Mouse (Mus musculus): Measurements from ENCODE around the gene H2-DMb2.

H2-DMb2 gene

DNA sequence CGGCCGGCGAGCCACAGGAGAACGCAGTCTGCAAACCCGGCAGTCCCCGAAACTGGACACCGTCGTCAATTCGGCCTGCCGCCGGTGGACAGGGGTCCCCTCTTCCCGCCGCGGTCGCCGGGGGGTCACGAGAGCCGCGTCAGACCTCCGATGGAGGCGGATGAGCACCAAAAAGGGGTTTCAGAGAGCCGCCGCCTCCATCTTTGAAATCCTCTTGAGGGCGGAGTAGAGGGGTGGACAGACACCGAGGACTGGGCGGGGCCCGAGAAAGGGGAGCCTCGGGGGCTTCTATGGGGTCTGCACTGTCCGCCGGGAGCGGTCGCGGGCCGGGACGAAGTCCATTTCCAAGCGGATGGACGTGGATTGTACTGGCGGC, 24.2 kb upstream of the H2-DMb2 start:
- DNase-seq (ENCODE audit: low read depth): no peak

GRCm38 (mm10) chr17:34119249-34120179, 23.6 kb upstream of the H2-DMb2 start, which contains the start of gene H2-DMa:
TSS of gene H2-DMa (plus strand) at chr17:34119541.
- peak; percentile 99 for DNase-seq (ENCODE audit: low read depth)

DNA sequence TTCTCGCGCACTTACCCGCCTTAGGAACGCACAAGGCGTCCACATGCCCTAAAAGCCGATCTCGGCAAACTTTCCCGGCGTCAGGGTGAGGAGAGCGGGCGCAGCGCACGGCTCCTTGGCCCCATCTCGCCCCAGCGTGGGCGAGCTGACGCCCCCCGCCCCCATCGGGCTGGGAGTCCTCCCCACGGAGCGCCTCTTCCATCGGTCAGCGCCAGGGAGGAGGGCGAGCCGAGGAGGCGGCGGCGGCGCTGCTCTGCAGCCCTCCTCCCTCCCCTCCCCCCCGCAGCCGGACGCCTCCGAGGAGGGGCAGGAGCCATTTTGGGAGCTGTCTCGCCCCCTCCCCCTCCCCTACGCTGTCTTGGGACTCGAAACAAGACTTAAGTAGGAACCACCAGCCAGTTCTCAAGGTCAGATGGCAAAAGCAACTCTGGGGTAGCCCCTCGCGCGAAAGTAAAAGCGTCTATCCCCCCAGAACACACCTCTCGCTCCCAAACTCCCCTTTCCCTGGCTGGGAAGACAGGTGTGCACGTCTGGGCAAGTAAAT, 22.9 kb upstream of the H2-DMb2 start:
- DNase-seq (ENCODE audit: low read depth): peak; percentile 86

- DNase-seq (ENCODE audit: low read depth): peak; percentile 91
Observed at GRCm38 (mm10) chr17:34120814-34121171, 22.3 kb upstream of the H2-DMb2 start.

GRCm38 (mm10) chr17:34121172-34121878, 21.8 kb upstream of the H2-DMb2 start:
- peak; percentile 80 for DNase-seq (ENCODE audit: low read depth)

DNA sequence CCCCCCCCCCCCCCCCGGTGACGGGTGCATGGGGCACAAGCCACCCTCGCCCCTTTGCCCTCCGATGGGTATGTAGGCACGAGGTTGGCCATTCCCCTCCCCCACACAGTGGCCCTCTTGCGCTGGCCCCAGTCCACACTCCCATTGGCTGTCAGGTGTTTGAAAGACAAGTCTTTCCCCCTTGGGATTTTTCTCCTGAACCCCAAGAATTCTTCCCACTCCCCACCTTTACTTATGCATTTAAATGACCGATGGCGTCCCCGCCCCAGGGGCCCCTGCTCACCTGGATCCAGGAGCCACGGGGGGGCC, 21.3 kb upstream of the H2-DMb2 start:
- DNase-seq (ENCODE audit: low read depth): no peak

DNA sequence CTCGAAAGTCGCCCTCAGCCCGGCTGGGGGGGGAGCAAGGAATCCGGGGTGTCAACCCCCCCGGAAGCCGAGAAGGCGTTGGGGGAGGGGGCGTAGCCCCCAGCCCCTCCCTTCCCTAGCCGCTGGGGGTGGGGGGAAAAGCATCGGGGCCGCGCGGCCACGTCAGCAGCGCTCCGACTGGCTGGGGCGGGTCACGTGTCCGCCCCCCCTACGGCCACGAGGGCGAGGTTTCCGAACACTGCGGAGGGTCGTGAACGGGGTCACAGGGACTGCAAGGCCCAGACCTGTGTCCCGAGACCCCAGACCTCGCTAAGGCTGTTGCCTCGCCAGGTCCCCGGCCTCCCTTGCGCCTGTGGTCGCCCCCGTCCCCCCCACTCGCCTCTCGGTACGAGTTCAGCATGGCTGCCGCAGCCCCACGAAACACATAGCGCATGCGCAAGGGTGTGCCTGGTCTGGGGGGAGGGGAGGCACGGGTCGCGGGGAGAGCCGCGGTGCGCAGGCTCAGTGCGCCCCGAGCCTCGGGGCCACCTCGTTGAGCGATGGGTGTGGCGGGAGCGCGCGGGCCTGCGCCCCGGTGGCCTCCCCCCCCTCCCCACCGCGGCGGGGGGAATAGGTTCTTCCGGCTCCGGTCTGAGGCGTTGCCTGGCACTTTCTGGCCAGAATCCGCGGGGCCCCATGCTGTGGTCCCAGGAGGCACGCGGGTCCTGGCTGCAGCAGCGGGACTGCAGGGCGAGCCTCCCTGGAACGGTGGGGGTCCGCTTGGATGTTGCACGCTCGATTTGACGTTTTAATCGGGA, 20.7 kb upstream of the H2-DMb2 start, which contains the start of gene Brd2:
TSS of gene Brd2 (minus strand) at position 447 of the 797 bp plus-strand sequence.
- DNase-seq (ENCODE audit: low read depth): peak; percentile 98

- DNase-seq (ENCODE audit: low read depth): peak; percentile 62
Observed at GRCm38 (mm10) chr17:34123111-34123510, 20.0 kb upstream of the H2-DMb2 start.

DNA sequence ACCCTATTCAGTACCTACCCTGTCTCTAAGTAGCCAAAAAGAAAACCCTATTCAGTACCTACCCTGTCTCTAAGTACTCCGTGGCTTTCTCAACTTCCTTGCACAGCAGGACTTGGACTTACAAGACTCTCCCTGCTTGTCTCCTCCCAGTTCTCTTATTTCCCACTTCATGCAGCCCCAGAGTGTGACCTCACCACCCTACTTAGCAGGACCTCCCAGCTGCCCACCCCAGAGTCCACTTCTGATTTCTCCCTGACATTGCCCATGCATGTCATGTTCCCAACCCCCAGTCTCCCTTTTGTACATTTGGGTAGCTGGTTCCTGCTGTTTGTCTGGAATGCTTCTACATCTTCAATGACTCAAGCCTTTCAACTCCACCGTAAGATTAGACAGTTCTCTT, 19.6 kb upstream of the H2-DMb2 start:
- DNase-seq (ENCODE audit: low read depth): no peak

DNA sequence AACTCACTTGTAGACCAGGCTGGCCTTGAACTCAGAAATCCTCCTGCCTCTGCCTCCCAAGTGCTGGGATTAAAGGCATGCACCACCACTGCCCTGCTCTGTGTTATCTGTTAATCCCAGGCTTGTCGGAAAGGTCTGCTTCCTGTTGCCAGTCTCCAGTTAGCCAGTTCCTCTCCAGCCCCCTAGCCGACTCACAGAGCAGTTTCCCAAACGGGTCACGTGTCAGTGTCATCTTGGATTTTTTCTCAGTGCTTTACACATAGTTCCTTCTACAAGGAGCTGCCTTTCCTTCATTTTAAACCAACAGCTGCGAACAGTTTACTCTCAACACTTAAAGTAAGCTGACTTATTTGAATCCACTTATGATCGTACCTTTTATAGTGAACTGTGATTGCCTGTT, 18.5 kb upstream of the H2-DMb2 start:
- peak; percentile 39 for DNase-seq (ENCODE audit: low read depth)

DNA sequence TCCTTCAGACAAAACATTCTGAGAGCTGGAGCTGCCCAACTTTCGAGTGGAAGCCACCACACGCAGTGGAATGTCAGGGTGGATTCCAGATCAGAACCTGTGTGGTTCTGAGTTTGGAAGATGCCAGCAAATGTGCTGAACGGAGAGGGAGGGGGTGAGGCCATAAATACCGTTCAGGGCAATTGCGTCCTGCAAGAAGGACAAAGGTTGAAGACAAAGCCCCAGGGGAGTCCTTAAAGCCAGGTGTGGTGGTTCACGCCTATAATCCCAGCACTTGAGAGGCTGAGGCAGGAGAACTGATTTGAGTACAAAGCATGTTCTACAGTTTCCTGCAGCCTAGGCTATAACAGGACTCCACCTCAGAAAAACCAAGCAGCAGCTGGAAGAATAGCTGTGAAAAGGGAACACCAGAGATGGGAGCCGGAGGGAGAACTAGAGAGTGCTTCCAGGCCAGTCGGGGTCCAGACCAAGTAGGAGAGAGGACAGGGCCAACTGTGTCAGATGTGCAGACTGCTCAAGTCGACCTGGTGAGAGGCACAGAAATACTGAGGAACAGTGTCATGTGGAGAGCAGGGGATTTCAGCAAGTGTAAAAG, 16.2 kb upstream of the H2-DMb2 start:
- peak; percentile 18 for DNase-seq (ENCODE audit: low read depth)

DNA sequence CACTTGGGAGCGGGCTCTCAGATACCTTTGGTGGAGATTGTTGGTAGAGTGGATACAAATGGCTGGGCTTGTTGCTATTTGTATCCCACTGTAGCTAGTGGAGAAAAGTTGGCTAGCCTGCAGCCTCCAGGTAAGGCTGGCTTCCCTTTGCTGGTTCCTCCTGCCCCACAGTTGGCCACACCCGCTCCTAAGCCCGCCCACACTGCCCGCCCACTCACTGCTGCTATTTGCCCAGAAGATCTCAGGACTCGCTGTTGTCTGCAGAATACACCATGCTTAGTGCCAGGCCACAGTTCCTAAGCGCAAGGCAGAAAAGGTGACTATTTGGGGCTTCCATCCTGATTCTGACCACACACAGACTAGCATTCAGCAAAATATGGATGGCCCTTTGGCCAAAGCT, 15.6 kb upstream of the H2-DMb2 start:
- DNase-seq (ENCODE audit: low read depth): peak; percentile 86

DNA sequence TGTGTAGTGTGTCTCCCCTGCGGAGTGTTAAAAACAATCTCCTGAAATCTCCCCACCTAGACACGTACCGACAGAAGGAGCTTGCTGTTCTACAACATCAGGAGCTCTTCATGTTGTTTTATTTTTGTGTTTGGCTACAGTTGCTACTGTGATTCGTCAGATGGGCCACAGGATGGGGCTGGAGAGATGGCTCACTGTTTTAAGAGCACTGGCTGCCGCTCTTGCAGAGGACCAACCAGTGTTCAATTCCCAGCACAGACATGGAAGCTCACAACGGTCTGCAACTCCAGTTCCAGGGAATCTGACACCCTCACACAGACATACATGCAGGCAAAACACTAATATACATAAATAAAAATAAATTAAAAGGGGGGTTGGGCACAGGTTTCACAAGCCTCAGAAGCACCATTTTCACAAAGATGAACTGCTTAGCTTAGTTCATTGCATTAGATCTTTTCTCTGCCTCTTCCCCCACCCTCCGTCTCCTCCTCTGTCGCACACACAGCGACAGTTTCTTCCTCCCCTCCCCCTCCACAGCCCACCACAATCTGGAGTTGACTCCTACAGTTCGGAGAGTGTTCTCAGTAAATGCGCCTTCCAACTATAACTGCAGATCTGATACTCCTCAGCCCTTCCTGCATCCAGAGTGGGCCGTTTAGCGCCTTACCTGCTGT, 14.7 kb upstream of the H2-DMb2 start:
- peak; percentile 81 for DNase-seq (ENCODE audit: low read depth)

DNA sequence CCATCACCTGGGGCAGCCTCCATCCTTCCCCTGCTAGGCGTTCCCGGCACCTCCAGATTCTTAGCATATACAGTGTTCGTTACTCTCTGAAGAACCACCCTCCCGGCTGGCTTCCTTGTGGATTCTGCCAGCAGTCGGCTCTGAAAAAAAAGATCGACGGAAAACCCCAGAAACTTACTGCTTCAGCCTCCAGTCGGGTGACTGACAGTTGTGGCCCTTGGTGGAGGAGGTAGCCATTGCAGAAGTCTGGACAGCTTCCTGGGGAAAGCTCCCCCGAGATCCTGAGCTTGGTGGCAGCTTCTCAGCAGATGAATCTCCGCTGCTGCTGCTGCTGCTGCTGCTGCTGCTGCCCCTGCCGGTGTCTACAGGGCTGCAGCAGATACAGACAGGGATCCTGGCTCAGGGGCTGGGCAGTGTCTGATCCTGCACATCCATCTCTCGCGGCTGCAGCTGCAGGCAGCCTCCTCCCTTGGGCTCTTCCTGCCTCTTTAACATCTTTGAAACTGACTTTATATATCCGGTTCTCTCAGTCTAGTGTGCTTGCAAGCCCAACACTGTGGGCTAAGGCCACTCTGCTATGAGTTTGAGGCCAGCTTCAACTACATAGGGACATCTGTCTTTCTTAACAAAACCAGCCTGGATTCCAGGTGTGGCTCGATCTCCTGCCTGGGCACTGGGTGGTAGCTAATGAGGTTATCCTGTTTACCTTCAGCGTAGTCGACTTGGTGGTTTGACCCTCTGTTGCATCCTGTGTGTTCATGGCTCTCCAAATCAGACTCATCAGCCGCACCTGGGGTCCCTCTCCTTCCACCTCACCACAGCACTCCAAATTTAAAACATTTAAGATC, 13.9 kb upstream of the H2-DMb2 start:
- DNase-seq (ENCODE audit: low read depth): peak; percentile 73

DNA sequence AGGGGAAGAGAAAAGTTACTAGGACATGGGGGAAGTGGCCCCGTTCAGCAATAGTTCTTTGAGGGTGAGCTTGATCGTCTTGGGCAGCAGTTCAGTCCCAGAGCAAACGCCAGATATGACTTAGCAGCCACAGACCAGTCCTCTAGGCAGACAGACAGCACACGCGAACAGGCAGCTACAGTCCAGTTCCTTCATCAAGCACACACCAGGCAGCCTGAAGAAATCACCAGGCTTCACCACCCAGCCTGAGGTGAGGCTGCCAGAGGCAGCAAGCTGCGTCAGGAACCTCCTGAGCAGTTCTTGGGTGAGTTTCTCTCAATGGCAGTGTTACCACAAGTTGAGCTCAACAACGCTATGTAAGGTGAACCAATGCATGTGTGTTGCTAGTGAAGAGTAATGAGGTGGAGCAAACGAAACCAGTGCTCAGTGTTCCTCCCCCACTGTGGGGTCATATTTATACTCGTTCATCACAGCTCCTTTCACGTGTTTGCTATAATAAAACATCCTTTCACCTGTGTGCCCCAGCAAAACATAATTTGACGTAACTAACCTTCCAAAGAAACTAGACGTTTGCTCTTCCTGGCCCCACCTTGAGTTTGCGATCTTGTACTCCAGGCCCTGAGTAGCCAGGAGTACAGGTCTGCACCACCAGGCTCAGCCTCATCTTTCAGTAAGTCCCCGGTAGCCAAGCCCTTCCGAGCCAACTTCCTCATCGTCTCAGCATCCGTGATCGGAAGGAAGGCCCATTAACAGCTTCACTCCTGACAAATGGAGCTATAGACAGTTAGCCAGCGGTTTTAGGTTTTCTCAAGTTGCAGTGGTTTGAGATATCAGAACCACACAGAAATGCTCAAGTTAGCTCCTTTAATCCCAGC, 12.8 kb upstream of the H2-DMb2 start:
- DNase-seq (ENCODE audit: low read depth): peak; percentile 48

DNA sequence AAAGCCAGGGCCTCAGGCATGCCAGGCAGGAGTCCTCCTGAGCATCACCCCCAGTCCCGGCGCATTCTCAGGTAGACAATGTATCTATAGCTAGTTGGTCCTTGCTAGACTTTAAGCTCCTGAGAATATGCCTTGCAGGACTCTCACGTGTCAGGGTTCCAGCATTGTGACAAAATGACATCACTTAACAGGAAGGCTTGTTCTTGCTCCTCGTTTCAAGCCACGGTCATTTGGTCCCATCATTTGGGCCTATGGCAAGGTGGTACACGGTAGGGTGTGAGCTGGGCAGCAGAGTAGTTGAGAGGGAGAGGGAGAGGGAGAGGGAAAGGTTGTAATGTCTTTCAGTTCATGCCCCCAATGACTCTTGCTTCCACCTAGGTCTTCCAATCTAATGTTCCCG, 11.2 kb upstream of the H2-DMb2 start:
- no peak for DNase-seq (ENCODE audit: low read depth)

- peak; percentile 53 for DNase-seq (ENCODE audit: low read depth)
Observed at GRCm38 (mm10) chr17:34133289-34133688, 9.8 kb upstream of the H2-DMb2 start.

DNA sequence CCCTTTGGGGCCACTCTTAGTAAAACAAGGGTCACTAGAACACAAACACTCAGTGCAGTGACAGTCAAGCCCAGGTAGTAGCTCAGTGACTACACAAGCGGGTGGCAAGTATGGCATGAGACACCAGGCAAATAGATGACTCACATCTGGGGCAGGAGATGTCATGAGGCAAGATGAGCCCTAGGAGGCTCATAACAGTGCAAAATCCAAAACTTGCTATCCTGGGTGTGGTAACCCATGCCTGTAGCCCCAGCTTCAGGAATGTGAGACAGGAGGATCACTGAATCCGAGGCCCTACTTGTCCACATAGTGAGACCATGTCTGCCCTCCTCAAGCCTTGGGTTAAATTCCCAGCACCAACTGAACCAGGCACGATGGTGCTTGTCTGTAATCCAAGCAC, 8.7 kb upstream of the H2-DMb2 start:
- DNase-seq (ENCODE audit: low read depth): peak; percentile 41

Data from induced T-regulatory cell, adult 2 months (primary cell).